Mouse (Mus musculus): ENCODE data around the gene Slc3a1. TPM values are rescaled to one million over a fixed set of nuclear protein-coding genes. Genes with fewer than 3 reads are reported as not detected.

Slc3a1 gene
- total and polyA plus RNA-seq, 3 experiments: 0.05 to 0.68 TPM; not detected in 1

DNA sequence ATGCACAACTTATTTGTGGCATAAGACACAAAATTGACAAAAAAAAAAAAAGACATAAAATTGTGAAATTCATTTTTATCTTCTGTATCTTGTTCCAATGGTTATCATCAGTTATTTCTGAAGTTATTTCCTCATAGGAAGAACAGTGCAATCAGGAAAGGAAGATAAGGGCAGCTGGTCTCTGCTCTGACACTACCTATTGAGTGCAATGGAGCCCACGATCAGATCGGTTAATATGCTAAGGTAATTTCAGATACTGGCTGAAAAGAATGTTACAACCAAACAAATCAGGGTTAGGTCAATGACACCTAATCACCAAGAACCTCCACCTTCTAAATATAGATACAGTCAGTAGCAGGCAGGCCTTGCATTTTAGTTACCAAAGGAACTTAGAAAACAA is 57.2 kb downstream of the Slc3a1 start:
- peak; percentile 52; the same call in 1 of the 2 replicates for ATAC-seq (ENCODE audit: extremely low read depth, insufficient number of reproducible peaks, low FRiP score, poor library complexity, severe bottlenecking)
- H3K4me3 ChIP-seq (ENCODE audit: low read depth, low read length): no peak overlapping the region
- H3K9me3 ChIP-seq (replicated peaks): no peaks in the 10 kb centered on the region
- peaks cover 24% of the 10 kb centered on the region for H3K36me3 ChIP-seq (replicated peaks)
- peaks cover 26% of the 10 kb centered on the region for H3K4me1 ChIP-seq (ENCODE audit: insufficient read depth, low read depth, low read length)
- DNase-seq (ENCODE audit: low spot score): no peak
- TF ChIP-seq TAL1 (conservative IDR thresholded peaks at IDR 0.05; ENCODE audit: low read depth, low read length): no peak
- TF ChIP-seq GATA2 (IDR thresholded peaks at IDR 0.05; ENCODE audit: borderline replicate concordance, low read depth, low read length): no peak
- TF ChIP-seq POLR2AphosphoS5 (IDR thresholded peaks at IDR 0.05; ENCODE audit: insufficient replicate concordance, low read depth, low read length): no peak
- no peak for TF ChIP-seq GATA1 (IDR thresholded peaks at IDR 0.05; ENCODE audit: borderline replicate concordance, low read length)
- H3K27me3 ChIP-seq (ENCODE audit: insufficient read depth, low read length): no peaks in the 10 kb centered on the region

DNA sequence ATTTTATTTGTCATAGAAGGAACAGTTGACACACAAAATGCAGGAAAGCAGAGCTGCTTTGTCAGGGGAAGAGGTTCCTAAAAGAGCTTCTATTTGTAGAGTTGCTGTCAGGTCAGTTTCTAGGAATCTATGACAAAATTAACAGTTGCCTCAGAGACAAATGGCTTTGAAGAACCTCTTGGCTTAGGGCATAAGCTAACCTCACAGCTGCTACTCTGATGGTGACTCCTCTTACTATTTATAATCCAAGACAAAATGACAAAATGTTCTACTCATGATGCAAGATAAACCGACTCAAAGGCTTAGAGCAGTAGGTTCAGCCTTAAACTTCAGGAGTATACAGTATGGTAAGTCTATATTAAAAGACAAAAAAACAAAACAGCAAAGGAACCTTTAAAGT is 58.3 kb downstream of the Slc3a1 start:
- Histone ChIP-seq H3K27me3 (ENCODE audit: insufficient read depth, low read length) (no peaks in the 10 kb centered on the region), H3K4me1 (ENCODE audit: insufficient read depth, low read depth, low read length) (peaks cover 33% of the 10 kb centered on the region), H3K4me3 (ENCODE audit: low read depth, low read length) (no peak overlapping the region), H3K36me3 (replicated peaks) (peaks cover 17% of the 10 kb centered on the region), H3K9me3 (replicated peaks) (no peaks in the 10 kb centered on the region)
- ATAC-seq (ENCODE audit: extremely low read depth, insufficient number of reproducible peaks, low FRiP score, poor library complexity, severe bottlenecking) (no peak), DNase-seq (ENCODE audit: low spot score) (no peak)
- TF ChIP-seq GATA1 (IDR thresholded peaks at IDR 0.05; ENCODE audit: borderline replicate concordance, low read length) (no peak), TAL1 (conservative IDR thresholded peaks at IDR 0.05; ENCODE audit: low read depth, low read length) (no peak), GATA2 (IDR thresholded peaks at IDR 0.05; ENCODE audit: borderline replicate concordance, low read depth, low read length) (no peak), CTCF (IDR thresholded peaks at IDR 0.05; ENCODE audit: low read depth, low read length) (no peak), POLR2AphosphoS5 (IDR thresholded peaks at IDR 0.05; ENCODE audit: insufficient replicate concordance, low read depth, low read length) (no peak)

DNA sequence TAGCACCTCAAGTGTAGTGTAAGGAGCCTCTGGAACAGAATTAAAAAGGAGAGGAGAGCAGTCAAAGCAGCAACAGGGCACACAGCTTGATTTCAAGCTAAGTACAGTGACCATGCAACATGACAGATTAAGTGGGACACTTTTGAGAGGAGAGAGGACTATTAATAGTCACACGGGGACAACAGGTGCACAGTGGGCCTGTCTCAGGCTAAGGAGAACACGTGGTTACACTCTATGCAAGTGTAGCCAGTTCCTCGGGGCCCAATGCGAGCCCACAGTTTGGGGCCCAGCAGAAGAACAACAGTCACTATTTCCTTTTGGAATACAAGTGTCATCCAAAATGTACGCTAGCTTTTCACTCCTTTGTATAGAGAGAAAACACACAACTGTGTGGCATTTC is 59.4 kb downstream of the Slc3a1 start:
- DNase-seq (ENCODE audit: low spot score): no peak
- no peak for ATAC-seq (ENCODE audit: extremely low read depth, insufficient number of reproducible peaks, low FRiP score, poor library complexity, severe bottlenecking)
- no peaks in the 10 kb centered on the region for H3K9me3 ChIP-seq (replicated peaks)
- H3K4me3 ChIP-seq (ENCODE audit: low read depth, low read length): no peak overlapping the region
- H3K4me1 ChIP-seq (ENCODE audit: insufficient read depth, low read depth, low read length): peaks cover 36% of the 10 kb centered on the region
- peaks cover 17% of the 10 kb centered on the region for H3K36me3 ChIP-seq (replicated peaks)
- no peak for TF ChIP-seq POLR2AphosphoS5 (IDR thresholded peaks at IDR 0.05; ENCODE audit: insufficient replicate concordance, low read depth, low read length)
- no peak for TF ChIP-seq CTCF (IDR thresholded peaks at IDR 0.05; ENCODE audit: low read depth, low read length)
- TF ChIP-seq TAL1 (conservative IDR thresholded peaks at IDR 0.05; ENCODE audit: low read depth, low read length): no peak
- H3K27me3 ChIP-seq (ENCODE audit: insufficient read depth, low read length): no peaks in the 10 kb centered on the region

DNA sequence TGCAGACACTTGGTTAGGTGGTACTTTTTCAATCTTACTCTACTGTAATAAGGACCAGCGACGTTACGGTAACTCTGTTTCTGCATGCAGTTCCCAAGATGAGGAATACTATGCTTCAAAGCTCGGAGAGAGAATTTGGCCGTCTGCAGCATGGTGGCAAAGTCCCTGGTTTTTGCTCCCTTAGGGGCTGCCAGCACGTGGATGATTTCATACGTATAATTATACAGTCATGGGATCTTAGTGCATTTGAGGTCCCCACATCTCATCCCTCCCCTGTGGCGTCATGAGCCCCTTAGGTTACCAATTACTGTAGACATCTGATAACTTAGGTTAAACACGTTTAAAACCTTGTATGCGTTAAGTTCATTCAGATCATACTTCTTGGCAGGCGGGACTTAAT is 60.2 kb downstream of the Slc3a1 start:
- Histone ChIP-seq H3K4me3 (ENCODE audit: low read depth, low read length) (no peak overlapping the region), H3K9me3 (replicated peaks) (no peaks in the 10 kb centered on the region), H3K36me3 (replicated peaks) (peaks cover 13% of the 10 kb centered on the region), H3K27me3 (ENCODE audit: insufficient read depth, low read length) (no peaks in the 10 kb centered on the region), H3K4me1 (ENCODE audit: insufficient read depth, low read depth, low read length) (peaks cover 36% of the 10 kb centered on the region)
- DNase-seq (ENCODE audit: low spot score): no peak
- no peak for ATAC-seq (ENCODE audit: extremely low read depth, insufficient number of reproducible peaks, low FRiP score, poor library complexity, severe bottlenecking)
- TF ChIP-seq CTCF (IDR thresholded peaks at IDR 0.05; ENCODE audit: low read depth, low read length): no peak
- no peak for TF ChIP-seq POLR2AphosphoS5 (IDR thresholded peaks at IDR 0.05; ENCODE audit: insufficient replicate concordance, low read depth, low read length)
- TF ChIP-seq TAL1 (conservative IDR thresholded peaks at IDR 0.05; ENCODE audit: low read depth, low read length): no peak
- TF ChIP-seq GATA1 (IDR thresholded peaks at IDR 0.05; ENCODE audit: borderline replicate concordance, low read length): no peak
- TF ChIP-seq GATA2 (IDR thresholded peaks at IDR 0.05; ENCODE audit: borderline replicate concordance, low read depth, low read length): no peak

GRCm38 (mm10) chr17:85089011-85089410 is 60.8 kb downstream of the Slc3a1 start:
- ATAC-seq (ENCODE audit: extremely low read depth, insufficient number of reproducible peaks, low FRiP score, poor library complexity, severe bottlenecking) (no peak), DNase-seq (ENCODE audit: low spot score) (no peak)
- peaks cover 13% of the 10 kb centered on the region for H3K36me3 ChIP-seq (replicated peaks)
- TF ChIP-seq GATA1 (IDR thresholded peaks at IDR 0.05; ENCODE audit: borderline replicate concordance, low read length) (no peak), CTCF (IDR thresholded peaks at IDR 0.05; ENCODE audit: low read depth, low read length) (no peak), GATA2 (IDR thresholded peaks at IDR 0.05; ENCODE audit: borderline replicate concordance, low read depth, low read length) (no peak), TAL1 (conservative IDR thresholded peaks at IDR 0.05; ENCODE audit: low read depth, low read length) (no peak), POLR2AphosphoS5 (IDR thresholded peaks at IDR 0.05; ENCODE audit: insufficient replicate concordance, low read depth, low read length) (no peak)
- H3K9me3 ChIP-seq (replicated peaks): no peaks in the 10 kb centered on the region
- H3K27me3 ChIP-seq (ENCODE audit: insufficient read depth, low read length): no peaks in the 10 kb centered on the region
- peaks cover 36% of the 10 kb centered on the region for H3K4me1 ChIP-seq (ENCODE audit: insufficient read depth, low read depth, low read length)
- H3K4me3 ChIP-seq (ENCODE audit: low read depth, low read length): peak overlapping the region; percentile 48; the same call in 1 of the 2 replicates

- DNase-seq (ENCODE audit: low spot score): no peak
- H3K9me3 ChIP-seq (replicated peaks): no peaks in the 10 kb centered on the region
- ATAC-seq (ENCODE audit: extremely low read depth, insufficient number of reproducible peaks, low FRiP score, poor library complexity, severe bottlenecking): no peak
- peaks cover 36% of the 10 kb centered on the region for H3K4me1 ChIP-seq (ENCODE audit: insufficient read depth, low read depth, low read length)
- H3K27me3 ChIP-seq (ENCODE audit: insufficient read depth, low read length): no peaks in the 10 kb centered on the region
- TF ChIP-seq GATA1 (IDR thresholded peaks at IDR 0.05; ENCODE audit: borderline replicate concordance, low read length): no peak
- TF ChIP-seq CTCF (IDR thresholded peaks at IDR 0.05; ENCODE audit: low read depth, low read length): no peak
- TF ChIP-seq POLR2AphosphoS5 (IDR thresholded peaks at IDR 0.05; ENCODE audit: insufficient replicate concordance, low read depth, low read length): no peak
- peak overlapping the region; percentile 99 for H3K4me3 ChIP-seq (ENCODE audit: low read depth, low read length)
- H3K36me3 ChIP-seq (replicated peaks): peaks cover 13% of the 10 kb centered on the region
These were observed 61.4 kb downstream of the Slc3a1 start for GRCm38 (mm10) chr17:85089621-85090020.

Measured in G1E (cell line).